Mouse (Mus musculus) CD4-positive helper T cell, adult 2 months (primary cell): ENCODE data around the gene Arhgap33.
"Not testable (repeated sequence)": the region's sequence is repeated elsewhere in the genome, so short reads cannot be mapped to it uniquely, and the experiment has no call there.

Source experiments
- DNase-seq: peaks from one replicate; pipeline ENCODE4 v3.0.0-alpha.2; 2012; ENCODE audit warnings: low read depth, missing footprints, low spot score

The Arhgap33 gene

DNA sequence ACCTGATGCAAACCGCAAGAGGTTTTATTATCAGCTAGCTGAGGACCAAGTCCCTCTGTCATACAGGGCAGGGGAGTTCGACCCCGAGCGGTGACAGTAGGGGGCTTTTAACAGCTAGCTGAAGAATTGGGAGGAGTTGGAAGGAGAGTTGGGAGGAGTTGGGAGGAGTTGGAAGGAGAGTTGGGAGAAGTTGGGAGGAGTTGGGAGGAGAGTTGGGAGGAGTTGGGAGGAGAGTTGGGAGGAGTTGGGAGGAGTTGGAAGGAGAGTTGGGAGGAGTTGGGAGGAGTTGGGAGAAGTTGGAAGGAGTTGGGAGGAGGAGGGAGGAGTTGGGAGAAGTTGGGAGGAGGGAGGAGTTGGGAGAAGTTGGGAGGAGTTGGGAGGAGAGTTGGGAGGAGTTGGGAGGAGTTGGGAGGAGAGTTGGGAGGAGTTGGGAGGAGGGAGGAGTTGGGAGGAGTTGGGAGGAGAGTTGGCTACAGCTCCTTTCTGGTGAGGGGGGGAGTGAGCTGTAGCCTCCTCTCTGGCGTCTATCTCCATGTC, 39.3 kb downstream of the Arhgap33 start:
- not testable (repeated sequence) for DNase-seq

GRCm38 (mm10) chr7:30493401-30493931, 41.4 kb downstream of the Arhgap33 start, which contains the start of gene Prodh2:
Gene Prodh2 (plus strand): TSS chr7:30493622.
- DNase-seq = no peak

DNA sequence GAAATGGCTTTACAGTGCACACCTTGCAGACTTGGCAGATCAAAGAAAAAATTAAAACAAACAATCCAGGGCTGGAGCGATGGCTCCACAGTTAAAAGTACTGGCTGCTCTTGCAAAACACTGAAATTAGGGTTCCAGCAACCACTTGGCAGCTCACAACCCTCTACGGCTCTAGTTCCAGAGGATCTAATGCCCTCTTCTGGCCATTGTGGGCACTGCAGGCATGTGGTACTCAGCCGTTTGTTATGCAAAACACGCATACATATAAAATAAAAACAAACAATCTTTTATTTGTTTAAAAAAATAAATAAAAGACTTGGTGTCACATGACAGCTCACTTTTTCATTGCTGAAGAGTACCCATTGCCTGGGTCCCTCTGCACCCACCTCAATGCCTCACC, 42.1 kb downstream of the Arhgap33 start:
- DNase-seq = peak; percentile 72

DNA sequence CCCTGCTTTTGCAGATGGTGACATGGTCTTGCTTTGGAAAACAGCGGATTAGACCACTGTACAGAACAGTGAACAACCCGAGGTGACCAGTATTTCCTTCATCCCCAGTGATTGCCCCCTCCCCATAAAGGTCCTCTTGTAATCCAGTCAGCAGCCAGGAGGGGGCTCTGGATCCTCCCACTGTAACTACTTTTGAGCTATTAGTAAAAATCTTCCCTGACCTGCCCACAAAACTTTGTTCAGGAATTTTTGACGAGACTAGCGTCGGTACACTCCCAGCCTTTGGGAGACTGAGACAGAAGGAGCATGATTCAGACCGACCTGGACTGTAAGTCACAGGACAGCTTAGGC, 43.9 kb downstream of the Arhgap33 start:
- DNase-seq = no peak

GRCm38 (mm10) chr7:30490251-30490956, 44.5 kb downstream of the Arhgap33 start:
- peak; percentile 52 for DNase-seq

DNA sequence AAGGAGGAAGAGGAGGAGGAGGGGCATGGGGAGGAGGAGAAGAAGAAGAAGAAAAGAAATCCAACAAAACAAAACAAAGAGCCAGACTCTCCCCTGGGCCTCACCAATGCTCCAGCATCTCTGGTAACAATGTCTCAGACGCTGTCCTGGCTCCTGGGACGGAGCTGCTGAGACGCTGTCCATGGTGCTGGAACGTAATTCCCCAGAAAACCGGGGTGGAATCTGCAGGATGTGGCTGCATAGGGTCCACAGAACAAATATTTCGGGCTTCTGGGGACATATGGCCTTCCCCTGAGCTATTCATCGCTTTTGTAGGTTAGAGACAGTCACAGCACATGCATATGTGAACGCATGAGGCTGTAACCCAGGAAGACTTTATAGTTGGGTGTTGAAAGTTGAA, 50.6 kb downstream of the Arhgap33 start:
- DNase-seq = no peak

DNA sequence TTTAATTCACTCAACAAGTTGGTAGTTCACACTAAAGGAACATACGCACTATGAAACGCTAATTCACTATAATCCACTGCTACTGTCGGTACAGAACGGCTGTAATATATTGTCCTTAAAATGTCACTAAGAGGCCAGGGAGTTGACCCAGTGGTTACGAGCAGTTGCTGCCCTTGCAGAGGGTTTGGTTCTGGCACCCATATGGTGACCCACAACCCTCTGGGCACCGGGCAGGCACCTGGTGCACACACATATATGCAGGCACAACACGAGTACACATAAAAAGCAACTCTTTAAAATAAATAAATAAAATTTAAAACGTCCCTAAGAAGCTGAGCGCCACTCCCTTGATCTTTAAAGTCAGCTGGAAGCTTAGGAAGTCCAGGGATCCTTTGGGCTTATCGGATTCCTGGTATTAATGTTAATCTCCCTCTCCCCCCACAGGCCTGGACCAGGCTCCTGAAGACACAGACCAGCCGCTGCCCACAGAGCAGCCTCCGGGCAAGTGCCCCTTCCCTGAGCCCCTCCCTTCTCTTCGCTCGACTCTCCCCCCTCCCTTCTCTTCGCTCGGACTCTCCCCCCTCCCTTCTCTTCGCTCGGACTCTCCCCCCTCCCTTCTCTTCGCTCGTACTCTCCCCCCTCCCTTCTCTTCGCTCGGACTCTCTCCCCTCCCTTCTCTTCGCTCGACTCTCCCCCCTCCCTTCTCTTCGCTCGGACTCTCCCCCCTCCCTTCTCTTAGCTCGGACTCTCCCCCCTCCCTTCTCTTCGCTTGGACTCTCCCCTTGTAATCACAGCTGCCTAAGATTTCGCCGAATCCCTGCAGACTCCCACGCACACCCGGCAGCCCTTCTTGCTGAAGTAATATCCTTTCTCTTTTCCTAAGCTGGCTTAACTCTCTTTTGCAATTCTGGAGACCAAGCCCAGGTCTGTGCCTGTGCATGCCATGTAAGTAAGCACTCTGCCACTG, 57.2 kb downstream of the Arhgap33 start:
- no peak for DNase-seq

DNA sequence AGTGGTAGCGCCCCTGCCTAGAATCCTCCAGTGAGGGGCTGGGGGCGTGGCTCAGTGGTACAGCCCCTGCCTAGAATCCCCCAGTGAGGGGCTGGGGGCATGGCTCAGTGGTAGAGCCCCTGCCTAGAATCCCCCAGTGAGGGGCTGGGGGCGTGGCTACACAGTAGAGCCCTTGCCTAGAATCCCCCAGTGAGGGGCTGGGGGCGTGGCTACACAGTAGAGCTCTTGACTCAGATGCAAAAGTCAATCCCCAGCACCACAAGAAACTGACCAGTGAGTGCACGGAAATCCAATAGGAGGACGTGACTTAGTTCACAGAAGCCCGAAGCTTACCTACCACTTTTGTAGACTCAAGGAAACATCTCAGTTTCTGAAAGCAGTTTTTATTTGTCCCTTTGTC, 58.7 kb downstream of the Arhgap33 start:
- DNase-seq = not testable (repeated sequence)

- no peak for DNase-seq
Observed at GRCm38 (mm10) chr7:30474999-30475398, 59.9 kb downstream of the Arhgap33 start.

GRCm38 (mm10) chr7:30472411-30472810, 62.4 kb downstream of the Arhgap33 start:
- DNase-seq = peak; percentile 52
